Mouse (Mus musculus) mature B cell (primary cell): Measurements from ENCODE around the gene Gm21974.
"Not testable (repeated sequence)": the region's sequence is repeated elsewhere in the genome, so short reads cannot be mapped to it uniquely, and the experiment has no call there.

ENCODE experiments used
- in situ Hi-C: fragments of 300-500 bp; cut with MboI; formaldehyde crosslinking; loops from 2 replicates; pipeline ENCODE4 v1.14.3; 2019

Gm21974 gene

DNA sequence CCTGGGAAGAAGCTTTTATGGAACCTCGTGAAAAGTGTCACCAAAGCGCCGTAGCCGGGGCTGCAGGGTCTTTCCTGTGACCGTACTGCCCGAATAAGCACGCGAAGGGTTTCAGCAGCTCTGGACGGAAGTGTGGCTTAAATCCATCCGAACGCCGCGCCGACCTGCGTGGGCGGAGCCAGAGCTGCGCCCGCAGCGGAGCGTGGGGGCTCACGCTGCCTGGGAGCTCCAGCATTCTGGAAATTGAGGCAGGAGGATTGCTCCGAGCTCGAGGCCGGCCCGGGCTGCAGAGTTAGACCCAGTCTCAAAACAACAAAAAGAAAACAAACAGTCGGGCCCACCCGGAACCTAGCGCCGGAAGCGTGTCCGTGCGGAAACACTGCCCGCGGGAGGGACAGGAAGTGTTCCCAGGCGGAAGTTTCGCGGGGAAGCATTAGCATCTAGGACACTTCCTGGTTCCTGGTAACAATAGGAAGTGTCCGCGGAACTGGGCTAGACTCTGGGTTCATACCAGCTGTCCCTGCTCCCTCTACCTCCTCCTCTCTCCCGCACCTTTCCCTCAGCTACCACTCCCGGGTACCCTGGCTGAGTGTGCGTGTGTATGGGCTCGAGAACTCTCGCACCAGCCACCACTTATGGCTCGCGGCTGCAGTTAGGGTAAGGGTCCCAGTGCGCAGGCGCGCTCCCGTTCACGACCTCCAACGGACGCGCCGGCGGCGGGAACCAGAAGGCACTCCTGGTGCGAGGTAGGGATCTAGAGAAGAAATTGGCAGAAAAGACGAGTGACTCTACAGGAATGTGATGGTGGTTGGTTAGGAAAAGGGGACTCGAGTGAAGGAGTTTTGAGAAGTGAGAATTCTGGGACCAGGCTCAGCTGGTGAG is 18.5 kb downstream of the Gm21974 start, which contains the start of gene Zfp668:
TSS of gene Zfp668 (minus strand) at position 362 of the 882 bp plus-strand sequence.
- in situ Hi-C loops: no loop called here

GRCm38 (mm10) chr7:127876041-127876466 is 19.2 kb downstream of the Gm21974 start, which contains the start of gene Zfp646:
TSS of gene Zfp646 (plus strand) at chr7:127876221.
- in situ Hi-C loops: no loop called here

DNA sequence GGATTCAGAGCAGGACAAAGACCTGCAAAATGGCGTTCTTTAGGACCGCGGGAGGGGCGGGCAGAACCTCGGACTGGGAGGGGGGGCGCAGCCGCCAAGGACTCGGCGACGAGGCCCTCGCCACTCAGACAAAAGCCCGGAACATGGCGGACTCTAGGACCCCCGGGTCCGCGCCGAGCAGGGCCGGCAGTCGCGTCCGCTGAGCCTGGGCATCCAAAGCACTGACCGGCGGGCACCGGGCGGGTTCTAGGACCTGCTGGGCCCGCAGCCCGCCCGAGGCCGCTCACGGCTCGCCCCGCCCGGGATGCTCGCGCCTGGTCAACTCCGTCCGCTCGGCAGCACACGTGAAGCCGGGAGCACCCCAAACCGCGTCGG is 19.6 kb downstream of the Gm21974 start:
- in situ Hi-C loops: no loop called here

GRCm38 (mm10) chr7:127874812-127875626 is 20.2 kb downstream of the Gm21974 start:
- in situ Hi-C loops: no loop called here

DNA sequence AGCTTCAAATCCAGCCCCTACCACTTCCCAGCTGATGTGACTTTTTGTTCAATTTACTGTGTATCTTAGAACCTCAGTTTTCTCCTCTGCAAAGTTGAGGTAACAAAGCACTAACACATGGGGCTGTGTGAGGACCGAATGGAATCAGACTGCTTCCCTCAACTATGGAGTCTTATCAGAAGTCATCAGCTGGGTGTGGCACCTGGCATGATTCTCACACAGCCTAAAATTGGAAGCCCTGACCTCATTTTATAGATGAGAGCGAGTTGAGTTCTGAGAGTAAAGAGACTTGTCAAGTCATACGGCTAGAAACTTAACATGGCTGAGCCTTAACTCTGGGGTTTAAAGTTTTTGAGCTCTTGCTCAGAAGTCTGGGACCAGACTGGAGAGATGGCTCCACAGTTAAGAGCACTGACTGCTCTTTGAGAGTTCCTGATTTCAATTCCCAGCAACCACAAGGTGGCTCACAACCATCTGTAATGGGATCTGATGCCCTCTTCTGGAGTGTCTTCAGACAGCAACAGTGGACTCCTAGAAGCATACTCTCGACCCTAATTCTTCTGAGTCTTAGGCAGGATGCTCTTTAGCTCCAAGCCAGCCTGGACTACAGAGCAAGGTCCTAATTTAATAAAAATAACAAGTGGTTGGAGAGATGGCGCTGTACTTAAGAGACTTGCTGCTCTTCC is 25.0 kb downstream of the Gm21974 start:
- in situ Hi-C loops: no loop called here

GRCm38 (mm10) chr7:127869149-127869810 is 26.0 kb downstream of the Gm21974 start:
- in situ Hi-C loops: no loop called here

- in situ Hi-C loops: no loop called here
Measured at GRCm38 (mm10) chr7:127867641-127868040, 27.6 kb downstream of the Gm21974 start.

DNA sequence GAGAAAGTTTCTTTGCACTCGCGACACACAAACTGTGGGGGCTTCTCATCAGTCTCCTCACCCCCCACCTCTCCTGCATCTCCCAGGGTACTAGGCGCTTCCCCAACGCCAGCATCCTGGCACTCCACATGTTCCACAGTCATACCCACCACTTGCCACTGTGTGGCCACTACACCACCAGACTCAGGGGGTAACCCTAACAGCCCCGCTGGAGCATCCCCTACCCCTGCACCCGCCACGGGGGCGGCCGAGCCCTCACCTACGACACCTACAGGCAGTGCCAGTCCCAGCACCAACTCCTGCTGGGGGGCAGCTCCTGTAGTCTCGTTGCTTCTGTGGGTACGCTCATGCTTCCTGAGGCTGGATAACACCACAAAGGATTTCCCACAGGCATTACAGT is 28.8 kb downstream of the Gm21974 start:
- in situ Hi-C loops: no loop called here

GRCm38 (mm10) chr7:127858258-127858657 is 37.0 kb downstream of the Gm21974 start:
- in situ Hi-C loops: no loop called here

- in situ Hi-C loops: no loop called here
Measured at GRCm38 (mm10) chr7:127850906-127851305, 44.3 kb downstream of the Gm21974 start.

DNA sequence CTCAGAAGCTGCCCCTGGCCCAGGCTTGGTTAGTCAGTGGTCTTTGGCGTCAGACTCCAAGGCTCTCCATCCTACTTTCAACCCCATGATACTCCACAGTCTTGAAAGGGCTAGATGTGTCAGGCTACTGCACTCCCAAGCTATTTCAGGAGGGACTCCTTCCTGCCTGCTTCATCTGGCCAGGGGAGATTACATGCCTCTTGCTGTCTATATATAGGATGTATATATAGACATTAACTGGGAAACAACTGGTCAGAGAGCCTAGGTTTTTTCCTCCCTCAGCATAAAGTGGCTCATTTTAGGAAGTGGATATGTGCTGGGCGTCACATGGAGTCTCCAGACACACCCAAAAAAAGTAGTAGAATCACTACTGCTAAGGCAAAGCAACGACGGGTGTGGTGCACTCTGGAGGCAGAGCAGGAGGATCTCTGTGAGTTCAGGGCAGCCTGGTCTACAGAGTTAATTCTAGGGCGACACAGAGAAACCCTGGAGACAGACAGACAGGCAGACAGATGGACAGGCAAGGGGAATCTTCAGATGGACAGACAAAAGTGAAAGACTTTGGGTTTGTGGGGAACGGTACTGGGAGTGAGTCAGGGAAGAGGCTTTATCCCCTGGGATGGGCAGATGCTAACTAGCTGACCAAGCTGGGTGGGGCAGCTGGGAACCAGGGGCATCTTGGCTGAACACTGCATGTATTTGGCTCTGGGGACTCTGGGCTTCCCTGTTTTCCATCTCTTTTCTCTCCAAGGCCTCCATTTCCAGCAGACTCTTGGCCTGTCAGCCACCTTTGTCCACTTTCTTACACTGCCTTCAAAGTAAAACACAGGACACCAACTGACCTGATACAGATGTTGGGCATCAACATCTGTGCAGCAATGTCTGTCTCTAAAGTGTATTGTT is 45.0 kb downstream of the Gm21974 start:
- in situ Hi-C loops: no loop called here

GRCm38 (mm10) chr7:127842001-127842718 is 53.1 kb downstream of the Gm21974 start:
- in situ Hi-C loops: no loop called here

GRCm38 (mm10) chr7:127841340-127842000 is 53.8 kb downstream of the Gm21974 start:
- in situ Hi-C loops: no loop called here

- in situ Hi-C loops: no loop called here
Measured at GRCm38 (mm10) chr7:127840886-127841285, 54.4 kb downstream of the Gm21974 start.

GRCm38 (mm10) chr7:127840031-127840430 is 55.2 kb downstream of the Gm21974 start:
- in situ Hi-C loops: not testable (repeated sequence)

GRCm38 (mm10) chr7:127837878-127838277 is 57.4 kb downstream of the Gm21974 start:
- in situ Hi-C loops: not testable (repeated sequence)

GRCm38 (mm10) chr7:127837473-127837872 is 57.8 kb downstream of the Gm21974 start:
- in situ Hi-C loops: no loop called here
